Mouse (Mus musculus) forelimb bud, embryonic 11.5 days (tissue): ENCODE data around the gene Riox2.

ENCODE experiments used
- DNase-seq: peaks from one replicate; pipeline ENCODE4 v3.0.0-alpha.2; 2012; ENCODE audit warnings: low read depth, low spot score

Riox2 gene

DNA sequence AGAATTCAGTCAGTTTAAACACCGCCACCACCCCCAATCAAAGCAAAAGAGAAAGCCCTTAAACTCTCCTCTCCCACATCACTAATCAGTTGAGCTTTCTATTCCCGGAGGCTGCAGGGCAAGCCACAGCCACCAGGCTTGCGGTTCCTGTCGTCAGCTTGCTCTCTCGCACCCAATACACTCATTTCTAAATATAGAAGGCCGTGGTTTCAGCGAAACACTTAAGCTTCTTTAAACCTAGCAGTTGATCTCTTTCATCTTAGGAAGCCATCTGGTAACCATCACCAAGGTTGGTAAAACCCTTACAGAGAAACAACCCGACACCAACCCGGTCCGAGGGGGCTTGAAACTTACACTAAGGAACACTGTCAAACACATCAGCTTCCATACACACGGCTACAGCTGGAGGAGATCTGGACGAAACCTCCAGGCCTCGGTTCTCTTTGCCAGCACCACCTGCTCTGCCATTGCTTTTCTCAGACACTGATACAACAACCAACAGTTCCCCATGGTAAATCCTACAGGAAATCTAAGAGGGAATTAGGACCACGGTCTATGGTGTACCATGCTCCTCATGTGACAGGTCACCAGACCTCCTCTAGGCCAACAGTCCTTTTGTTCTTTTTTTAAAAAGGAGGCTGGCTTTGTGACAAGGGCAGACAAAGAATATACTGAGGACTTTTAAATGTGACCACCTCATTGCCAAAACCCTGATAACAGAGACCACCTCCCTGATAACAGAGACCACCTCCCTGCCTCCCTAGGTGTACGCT lies 46.1 kb downstream of the Riox2 start:
- DNase-seq = peak; percentile 81

DNA sequence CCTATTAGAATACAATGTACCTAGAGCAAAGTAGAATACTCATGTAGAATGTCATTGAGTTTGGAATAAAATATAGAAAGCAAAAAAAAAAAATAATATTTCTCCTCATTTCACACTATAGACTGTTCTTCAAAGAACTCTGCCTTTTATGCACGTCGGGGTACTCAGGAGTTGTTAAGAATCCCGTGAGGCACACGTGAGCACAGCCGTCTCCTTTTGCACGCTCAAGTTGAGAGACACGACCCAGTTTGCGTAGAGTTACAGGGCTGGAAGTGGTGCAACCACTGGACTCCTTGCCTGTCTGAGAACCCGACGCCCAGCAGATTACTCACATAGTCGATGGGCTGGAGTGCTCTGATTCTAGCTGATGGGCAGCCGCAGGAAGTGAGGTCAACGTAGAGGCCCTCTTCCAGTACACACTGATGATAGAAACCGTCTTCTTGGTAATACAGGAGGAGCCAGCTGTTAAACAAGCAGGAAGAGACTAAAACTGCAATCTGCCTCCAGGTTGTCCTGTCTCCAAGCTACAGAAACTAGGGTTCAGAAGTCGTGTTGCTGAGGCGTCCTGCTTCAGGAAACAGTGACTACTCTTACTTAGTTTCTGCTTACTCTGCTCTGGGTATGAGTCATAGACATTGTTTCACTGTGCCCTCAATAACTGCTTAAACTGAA lies 50.3 kb downstream of the Riox2 start:
- no peak for DNase-seq

- no peak for DNase-seq
These were observed 55.4 kb downstream of the Riox2 start for GRCm38 (mm10) chr16:59526939-59527338.

DNA sequence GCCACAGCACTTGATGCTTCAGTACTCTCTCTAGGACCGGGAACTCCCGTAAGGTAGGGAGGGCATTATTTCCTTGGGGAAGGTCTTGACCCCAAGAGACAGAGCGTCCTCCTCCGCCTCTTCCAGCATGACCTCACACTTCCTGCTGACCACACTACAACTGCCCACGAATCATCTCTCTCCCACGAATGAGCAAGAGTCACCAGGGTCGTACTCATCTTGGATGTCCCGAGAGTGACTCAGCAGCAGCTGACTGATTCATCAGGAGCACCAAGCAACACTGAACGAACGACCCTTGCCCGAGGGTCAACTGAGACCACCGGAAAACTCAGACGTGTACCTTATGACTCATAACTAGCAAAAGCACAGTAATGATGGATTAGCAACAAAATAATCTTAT lies 58.0 kb downstream of the Riox2 start:
- no peak for DNase-seq

- DNase-seq = no peak
These were observed 59.7 kb downstream of the Riox2 start for GRCm38 (mm10) chr16:59531243-59531642.

GRCm38 (mm10) chr16:59532561-59532960 lies 61.0 kb downstream of the Riox2 start:
- no peak for DNase-seq

DNA sequence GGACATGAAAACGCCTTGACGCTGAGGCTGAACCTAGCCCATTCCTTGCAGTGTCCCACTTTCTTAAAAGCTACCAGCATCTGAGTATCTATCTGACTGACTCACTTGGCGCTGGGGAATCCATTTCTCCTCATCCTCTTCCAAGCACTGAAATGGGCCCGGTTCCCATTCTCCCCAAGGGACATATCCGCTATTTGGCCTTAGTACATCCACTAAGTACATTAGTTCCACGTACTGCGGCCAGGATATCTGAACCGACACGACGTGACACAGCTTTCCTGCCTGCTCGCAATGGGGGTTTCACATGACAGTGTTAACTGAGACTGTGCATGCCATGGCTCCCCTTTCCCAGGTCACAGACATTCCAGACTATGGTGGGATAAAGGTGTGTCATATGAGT lies 62.8 kb downstream of the Riox2 start:
- no peak for DNase-seq

GRCm38 (mm10) chr16:59535673-59536072 lies 64.1 kb downstream of the Riox2 start:
- DNase-seq = no peak

DNA sequence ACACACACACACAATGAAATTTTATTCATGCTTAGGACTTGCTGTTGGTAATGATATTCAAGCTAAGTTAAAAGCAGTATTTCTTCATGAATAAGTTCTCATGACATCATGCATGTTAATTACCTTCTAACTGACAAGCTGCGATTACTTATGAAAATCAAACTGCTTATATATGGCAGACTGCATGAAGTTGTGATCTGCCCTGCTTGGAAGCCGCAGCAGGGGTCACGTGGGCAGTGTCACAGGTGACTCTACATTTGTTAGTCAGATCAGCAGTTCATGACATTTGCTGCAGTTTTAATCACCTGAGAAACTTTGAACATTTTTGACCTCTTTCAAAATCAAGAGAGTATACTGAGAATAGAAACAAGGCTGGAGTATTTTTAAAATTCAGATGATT lies 69.4 kb downstream of the Riox2 start:
- DNase-seq = no peak

DNA sequence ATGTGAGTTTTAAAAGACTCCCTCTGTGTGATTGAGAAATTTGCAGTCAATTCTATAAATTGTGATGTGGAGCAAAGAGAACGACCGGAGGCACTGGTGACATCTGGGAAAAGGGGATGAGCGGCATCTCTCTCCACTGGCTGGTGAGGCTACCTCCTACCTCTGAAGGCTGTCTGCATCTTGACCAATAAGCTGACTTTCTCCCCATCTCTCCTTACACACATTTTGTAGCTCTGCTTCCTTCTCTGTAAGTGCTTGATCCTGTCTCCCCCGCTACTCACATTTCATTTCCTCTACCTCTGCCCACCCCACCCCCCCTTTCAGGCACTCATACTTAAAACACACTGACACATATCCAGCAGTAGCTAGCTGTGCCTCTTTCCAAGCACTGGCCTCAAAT lies 69.8 kb downstream of the Riox2 start:
- no peak for DNase-seq
